Mouse (Mus musculus) forebrain, embryonic 10.5 days (tissue): ENCODE measurements at regions not wholly inside any gene's neighbourhood (a gene's known extent, or its start where the extent isn't known, plus 50 kb on each side); places are given as distances from the start of the nearest gene placed in this dataset.
"Not testable (repeated sequence)": the region's sequence is repeated elsewhere in the genome, so short reads cannot be mapped to it uniquely, and the experiment has no call there.

Source experiments
- DNase-seq: peaks from one replicate; pipeline ENCODE4 v3.0.0-alpha.2; 2017; ENCODE audit warnings: low spot score; ENCODE audit errors: extremely low spot score
- H3K27ac ChIP-seq: fragments of 300-500 bp; sonication (generic); 2 replicates; pipeline ENCODE4 v1.5.1; 2016; ENCODE audit warnings: mild to moderate bottlenecking
- H3K27me3 ChIP-seq: fragments of 300-500 bp; sonication (generic); 2 replicates; pipeline ENCODE4 v1.6.1; 2016; ENCODE audit warnings: mild to moderate bottlenecking; ENCODE audit not compliant: poor library complexity, severe bottlenecking
- H3K36me3 ChIP-seq: fragments of 300-500 bp; sonication (generic); replicated peaks from 2 replicates; pipeline ENCODE4 v1.6.1; 2016; ENCODE audit warnings: mild to moderate bottlenecking, moderate library complexity
- H3K4me1 ChIP-seq: fragments of 300-500 bp; sonication (generic); 2 replicates; pipeline ENCODE4 v1.6.1; 2016
- H3K4me3 ChIP-seq: fragments of 300-500 bp; sonication (generic); 2 replicates; pipeline ENCODE4 v1.5.1; 2016; ENCODE audit warnings: mild to moderate bottlenecking, moderate library complexity
- H3K9me3 ChIP-seq: fragments of 300-500 bp; sonication (generic); 2 replicates; pipeline ENCODE4 v1.6.1; 2016; ENCODE audit warnings: mild to moderate bottlenecking, moderate library complexity
- WGBS: fragments of 180-500 bp; shearing (Covaris S2); methylation state at CpG from one replicate; pipeline ENCODE4 v1.1.7; 2016; 5-methylcytosine and 5-hydroxymethylcytosine counted together

DNA sequence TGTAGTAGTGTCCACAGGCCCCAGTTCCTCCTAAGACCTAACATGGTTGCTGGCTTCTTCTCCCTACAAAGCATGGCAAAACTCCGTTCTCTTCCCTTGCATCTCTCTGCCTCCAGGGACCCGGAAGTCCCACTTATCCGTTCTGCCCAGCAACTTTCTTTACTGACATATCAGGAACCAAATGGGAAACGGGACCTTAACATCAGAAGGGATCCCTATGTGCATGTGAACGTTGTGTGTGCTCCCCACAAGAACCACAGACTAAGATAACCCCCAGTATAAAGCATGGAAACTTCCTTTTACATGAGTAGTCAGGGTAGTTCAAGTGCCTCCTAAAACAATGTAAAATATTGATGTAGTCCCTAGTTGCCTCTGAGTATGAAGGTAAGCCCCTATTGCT is 61.6 kb downstream of the Zxdb start:
- no peak for DNase-seq
- H3K27me3 ChIP-seq = no peaks in the 10 kb centered on the region
- no peaks in the 10 kb centered on the region for H3K9me3 ChIP-seq
- H3K36me3 ChIP-seq = no peaks in the 10 kb centered on the region
- H3K4me3 ChIP-seq = no peak overlapping the region
- H3K4me1 ChIP-seq = no peaks in the 10 kb centered on the region
- WGBS = 82% methylated on average over 5 of the region's 5 CpGs
- no peak overlapping the region for H3K27ac ChIP-seq

DNA sequence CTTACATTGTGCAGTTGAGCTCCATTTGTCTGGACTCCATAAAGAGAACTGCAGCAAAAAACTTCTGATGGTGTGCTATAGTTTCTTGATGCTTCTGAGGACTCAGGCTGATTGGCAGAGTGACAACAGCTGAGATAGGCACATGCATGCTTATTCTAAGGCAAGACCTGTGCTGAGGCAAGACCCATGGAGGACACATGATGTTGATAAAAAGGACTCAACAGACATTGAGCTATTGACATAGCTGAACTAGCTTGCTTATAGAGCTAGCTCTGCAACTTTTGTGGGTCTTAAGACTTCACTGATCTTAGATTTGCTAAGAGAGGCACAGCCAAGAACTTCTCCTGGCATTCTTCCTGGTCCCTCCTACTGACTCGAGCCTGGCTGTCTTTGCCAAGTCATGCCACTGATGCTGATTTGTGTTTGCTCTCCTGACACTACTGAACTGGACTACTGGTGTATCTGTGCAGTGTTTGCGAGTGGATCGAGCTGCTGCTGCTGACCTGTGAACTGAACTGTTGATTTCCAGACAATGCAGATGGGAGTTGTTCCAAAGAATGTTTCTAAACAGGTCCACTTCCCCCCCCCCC is 64.1 kb downstream of the Zxdb start:
- no peaks in the 10 kb centered on the region for H3K27me3 ChIP-seq

DNA sequence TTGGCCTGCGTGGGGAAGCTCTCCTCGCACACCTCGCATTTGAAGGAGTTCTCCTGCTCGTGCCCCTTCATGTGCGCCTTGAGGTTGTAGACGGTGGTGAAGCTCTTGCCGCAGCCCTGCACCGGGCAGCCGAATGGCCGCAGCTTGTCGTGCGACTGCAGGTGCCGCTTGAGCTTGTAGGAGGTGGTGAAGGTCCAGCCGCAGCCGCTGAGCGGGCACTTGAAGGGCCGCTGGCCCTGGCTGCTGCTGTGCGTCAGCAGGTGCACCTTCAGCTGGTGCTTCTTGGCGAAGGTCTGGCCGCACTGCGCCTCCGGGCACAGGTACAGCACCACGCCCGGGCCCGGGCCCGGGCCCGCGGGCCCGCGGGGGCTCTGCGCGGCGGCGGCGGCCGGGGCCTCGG is 72.5 kb downstream of the Zxdb start:
- not testable (repeated sequence) for H3K36me3 ChIP-seq, H3K27ac ChIP-seq, H3K4me3 ChIP-seq, H3K4me1 ChIP-seq, H3K27me3 ChIP-seq, H3K9me3 ChIP-seq, DNase-seq
- WGBS = no CpG with 5 or more reads among the region's 37 CpGs

More for the DNA sequence above, 64.1 kb downstream of the Zxdb start:
- DNase-seq = no peak
- no peak overlapping the region for H3K4me3 ChIP-seq
- WGBS = 92% methylated on average over 3 of the region's 3 CpGs
- H3K36me3 ChIP-seq = peaks cover 8% of the 10 kb centered on the region
- H3K4me1 ChIP-seq = no peaks in the 10 kb centered on the region
- H3K9me3 ChIP-seq = no peaks in the 10 kb centered on the region
- H3K27ac ChIP-seq = no peak overlapping the region

DNA sequence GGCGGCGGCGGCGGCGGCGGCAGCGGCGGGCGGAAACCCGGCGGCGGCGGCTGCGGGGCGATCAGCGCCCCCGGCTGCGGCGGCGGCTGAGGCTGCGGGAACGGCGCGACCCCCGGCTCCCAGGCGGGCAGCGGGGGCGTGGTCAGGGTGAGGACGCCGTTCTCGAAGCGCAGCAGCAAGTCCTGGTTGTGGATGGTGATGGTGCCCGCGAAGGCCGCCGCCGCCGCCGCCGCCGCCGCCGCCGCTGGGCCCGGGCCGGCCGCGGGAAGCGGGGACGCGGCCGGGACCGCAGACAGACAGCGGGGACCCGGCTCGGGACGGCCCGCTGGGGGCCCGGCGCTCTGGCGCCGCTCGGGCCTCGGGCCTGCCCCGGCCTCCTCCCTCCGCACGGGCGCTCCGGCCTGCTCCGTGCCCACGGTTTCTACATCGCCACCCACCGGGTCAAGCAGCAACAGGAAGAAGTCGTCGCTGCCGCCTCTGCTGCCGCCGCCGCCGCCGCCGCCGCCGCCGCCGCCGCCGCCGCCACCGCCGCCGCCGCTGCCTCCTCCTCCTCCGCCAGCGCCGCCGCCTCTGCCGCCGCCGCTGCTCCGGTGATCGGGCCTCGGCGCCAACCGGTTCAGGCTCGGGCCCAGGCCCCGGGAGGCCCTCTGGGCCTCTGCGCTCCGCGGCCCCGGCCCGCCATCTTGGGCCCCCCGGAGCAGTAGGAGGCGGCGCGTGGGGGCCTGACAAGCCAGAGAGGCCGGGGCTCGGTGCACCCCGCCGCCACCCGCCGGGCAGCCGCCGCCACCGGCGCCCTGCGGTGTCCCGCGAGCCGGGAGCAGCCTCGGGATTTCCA is 73.2 kb downstream of the Zxdb start:
- H3K4me3 ChIP-seq, H3K9me3 ChIP-seq, H3K27me3 ChIP-seq, H3K36me3 ChIP-seq, H3K27ac ChIP-seq, H3K4me1 ChIP-seq, DNase-seq: not testable (repeated sequence)
- WGBS = no CpG with 5 or more reads among the region's 131 CpGs

DNA sequence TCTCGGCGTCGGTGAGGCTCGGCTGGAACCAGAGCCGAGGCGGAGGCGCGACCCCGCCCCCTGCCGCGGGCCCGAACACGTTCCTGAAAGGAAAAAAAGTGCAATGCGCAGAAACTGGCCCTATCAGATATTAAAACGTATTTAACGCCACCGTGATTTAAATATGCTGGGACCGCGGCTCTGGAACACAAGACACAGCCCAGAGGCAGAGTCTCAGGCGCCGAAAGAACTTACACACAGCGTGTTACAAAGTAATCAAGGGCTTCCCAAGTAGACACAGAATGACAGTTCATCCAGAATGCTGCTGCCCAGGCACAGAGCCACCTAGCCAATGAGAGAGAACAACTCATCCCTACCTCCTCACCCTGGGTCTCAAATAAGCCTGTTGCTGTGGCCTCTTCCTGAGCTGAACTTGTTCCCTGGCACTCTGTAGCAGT is 73.8 kb downstream of the Zxdb start:
- whole genome bisulfite sequencing = no CpG with 5 or more reads among the region's 22 CpGs
- H3K9me3 ChIP-seq, DNase-seq, H3K4me3 ChIP-seq, H3K4me1 ChIP-seq, H3K27me3 ChIP-seq, H3K27ac ChIP-seq, H3K36me3 ChIP-seq: not testable (repeated sequence)

DNA sequence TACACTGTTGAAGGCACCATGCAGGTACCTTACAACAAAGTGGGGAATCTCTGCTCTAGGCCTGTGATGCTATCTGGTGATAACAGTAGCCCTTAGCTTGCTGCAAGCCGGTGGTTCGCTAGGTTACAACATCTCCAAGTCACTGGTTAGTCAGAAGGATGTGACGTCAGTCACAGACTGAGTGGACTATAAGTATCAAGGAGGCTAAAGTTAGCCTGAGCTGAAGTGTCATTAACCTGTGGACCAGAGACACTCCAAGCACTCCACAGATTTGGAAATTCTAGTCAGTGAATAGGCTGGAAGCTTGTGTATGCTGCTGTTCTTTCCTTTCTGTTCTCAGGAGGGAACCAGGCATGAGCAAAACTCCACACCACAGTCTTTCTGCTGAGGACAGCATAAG is 88.4 kb downstream of the Zxdb start:
- H3K9me3 ChIP-seq, H3K27me3 ChIP-seq, H3K4me1 ChIP-seq, DNase-seq, H3K27ac ChIP-seq, H3K4me3 ChIP-seq, H3K36me3 ChIP-seq: not testable (repeated sequence)
- WGBS = no CpG with 5 or more reads among the region's 3 CpGs

DNA sequence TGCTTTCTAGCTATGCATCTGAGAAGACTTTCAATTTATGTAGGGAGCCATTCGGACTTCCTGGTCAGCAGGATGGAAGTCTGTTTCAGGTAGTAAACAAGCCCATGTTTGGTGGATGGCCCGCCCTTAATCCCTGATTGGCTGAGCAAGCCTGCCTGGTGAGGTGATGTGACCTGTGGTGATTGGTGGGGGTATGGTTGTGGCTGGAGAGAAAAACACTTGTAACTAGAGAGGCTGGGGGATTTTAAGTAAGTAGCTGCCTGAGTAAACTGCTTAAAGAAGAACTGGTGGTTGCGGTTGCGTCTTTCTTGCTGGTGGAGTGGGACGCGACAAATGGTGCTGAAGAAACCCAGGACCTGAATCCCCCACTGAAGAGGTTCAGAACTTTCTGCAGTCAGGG is 103.2 kb downstream of the Zxdb start:
- not testable (repeated sequence) for H3K4me3 ChIP-seq, H3K27me3 ChIP-seq, H3K27ac ChIP-seq, H3K9me3 ChIP-seq, H3K4me1 ChIP-seq, DNase-seq, H3K36me3 ChIP-seq
- WGBS = 96% methylated on average over 6 of the region's 6 CpGs

DNA sequence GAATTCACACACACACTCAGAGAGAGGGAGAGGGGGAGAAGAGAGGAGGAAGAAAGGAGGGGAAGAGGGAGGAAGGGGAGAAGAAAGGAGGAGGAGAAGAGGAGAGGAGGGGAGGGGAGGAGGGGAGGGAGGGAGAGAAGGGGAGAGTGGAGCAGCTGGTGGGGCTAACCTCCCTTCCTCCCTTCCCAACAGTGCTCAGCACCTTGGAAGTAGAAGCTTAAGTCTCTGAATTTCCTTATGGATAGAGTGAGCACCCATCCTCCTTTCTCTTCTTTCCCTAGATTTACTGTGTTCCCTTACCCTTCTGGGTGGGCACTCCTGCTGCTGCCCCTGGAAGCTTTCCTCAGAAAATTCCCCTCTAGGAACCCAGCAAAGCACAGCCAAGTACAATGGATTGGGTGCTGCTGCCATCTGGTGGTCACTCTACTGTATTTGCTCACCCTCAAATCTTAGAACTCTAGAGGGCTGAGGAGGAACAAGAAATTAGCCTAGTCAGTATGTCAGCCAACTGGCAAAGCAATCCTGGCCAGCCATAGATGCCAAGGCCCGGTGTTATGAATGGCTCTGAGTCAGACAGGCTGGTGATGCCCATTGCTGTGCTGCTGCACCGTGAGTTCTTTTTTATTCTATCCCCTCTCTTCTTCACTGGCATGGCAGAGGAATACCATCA is 119.9 kb downstream of the Zxdb start:
- H3K27me3 ChIP-seq, H3K27ac ChIP-seq, DNase-seq, H3K4me1 ChIP-seq, H3K4me3 ChIP-seq, H3K36me3 ChIP-seq, H3K9me3 ChIP-seq: not testable (repeated sequence)
- 52% methylated on average over 2 of the region's 2 CpGs for WGBS

DNA sequence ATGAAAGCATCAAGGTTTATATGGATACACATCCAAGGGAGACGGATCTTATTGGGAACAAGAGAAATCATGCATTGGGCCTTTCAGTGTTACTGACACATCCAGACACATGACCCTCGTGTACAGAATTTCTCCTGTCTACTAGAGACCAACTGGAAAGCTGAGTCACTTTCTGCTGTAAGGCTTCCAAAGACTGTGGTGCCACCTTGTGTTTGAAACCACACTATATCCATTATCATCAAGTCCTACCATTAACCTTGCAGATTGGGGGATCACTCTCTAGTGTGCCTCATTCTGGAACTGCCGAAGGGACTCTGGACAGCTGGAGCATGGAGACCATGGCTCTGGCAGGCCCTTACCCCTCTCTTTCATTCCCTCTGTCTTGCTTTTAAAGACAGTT is 125.2 kb downstream of the Zxdb start:
- H3K27ac ChIP-seq, H3K9me3 ChIP-seq, H3K36me3 ChIP-seq, H3K4me3 ChIP-seq, H3K27me3 ChIP-seq, H3K4me1 ChIP-seq, DNase-seq: not testable (repeated sequence)
- WGBS = no CpG with 5 or more reads among the region's 3 CpGs

DNA sequence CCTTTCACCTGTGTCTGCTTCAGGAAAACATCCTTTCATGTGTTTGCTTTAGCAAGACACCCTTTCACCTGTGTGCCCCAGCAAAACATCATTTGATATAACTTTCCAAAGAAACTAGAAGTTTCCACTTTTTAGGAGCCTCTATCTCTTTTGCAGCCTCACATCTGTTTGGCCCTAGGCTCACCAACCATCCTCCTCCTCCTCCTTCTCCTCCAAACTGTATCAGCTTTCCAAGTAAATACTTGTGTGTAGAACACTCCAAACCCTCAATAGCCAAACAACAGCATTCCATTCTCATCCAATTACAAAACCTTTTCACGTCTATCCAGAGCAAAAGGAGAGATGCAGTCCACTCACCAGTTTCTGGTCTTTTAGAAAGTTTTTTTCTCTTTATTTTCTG is 133.1 kb downstream of the Zxdb start:
- Histone ChIP-seq H3K4me3 (no peak overlapping the region), H3K27ac (no peak overlapping the region), H3K4me1 (no peaks in the 10 kb centered on the region), H3K36me3 (no peaks in the 10 kb centered on the region), H3K9me3 (no peaks in the 10 kb centered on the region), H3K27me3 (peaks cover 9% of the 10 kb centered on the region; the same call in 1 of the 2 replicates)
- DNase-seq = no peak
- 81% methylated on average over 1 of the region's 1 CpGs for WGBS

DNA sequence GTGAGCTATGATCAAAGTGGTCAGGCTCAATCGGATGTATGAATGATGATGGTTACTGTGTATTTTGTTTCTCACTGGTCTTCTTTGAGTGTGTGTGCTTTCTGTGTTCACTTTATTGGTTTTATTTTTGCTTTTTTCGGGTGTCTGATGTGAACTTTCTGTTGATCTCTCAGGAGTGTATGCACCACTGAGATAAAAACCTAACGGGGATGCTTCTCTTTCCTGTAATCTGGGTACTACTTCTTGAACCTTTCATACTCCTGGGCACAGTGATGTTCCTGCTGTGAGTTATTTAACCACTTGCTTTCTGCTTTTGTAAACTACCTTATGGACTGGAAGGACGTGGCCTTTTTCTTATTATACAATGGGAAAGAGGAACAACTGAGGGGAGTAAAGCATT is 133.6 kb downstream of the Zxdb start:
- WGBS = 72% methylated on average over 4 of the region's 4 CpGs
- Histone ChIP-seq H3K4me1 (no peaks in the 10 kb centered on the region), H3K9me3 (no peaks in the 10 kb centered on the region), H3K27ac (no peak overlapping the region), H3K27me3 (peaks cover 9% of the 10 kb centered on the region; the same call in 1 of the 2 replicates), H3K4me3 (no peak overlapping the region), H3K36me3 (no peaks in the 10 kb centered on the region)
- DNase-seq = no peak

DNA sequence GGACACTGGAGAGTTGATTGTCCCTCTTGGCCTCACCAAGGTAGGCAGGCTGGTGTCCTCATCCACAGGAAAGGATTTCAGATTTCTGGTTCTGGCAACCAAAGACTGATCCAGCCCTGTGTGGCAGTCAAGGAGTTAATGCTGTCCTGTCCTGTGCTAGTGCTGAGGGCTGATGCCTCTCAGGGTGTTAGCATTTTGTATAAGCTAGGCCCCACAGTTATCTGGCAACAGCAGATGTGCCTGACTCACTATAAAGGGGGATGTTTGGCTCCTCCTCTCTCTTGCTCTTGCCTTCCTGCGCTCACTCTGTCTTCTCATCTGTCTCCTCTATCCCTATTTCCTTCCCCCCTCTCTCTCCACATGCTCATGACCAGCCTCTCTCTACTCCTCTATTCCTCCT is 138.8 kb downstream of the Zxdb start:
- WGBS = 60% methylated on average over 1 of the region's 1 CpGs
- H3K27ac ChIP-seq = no peak overlapping the region
- peaks cover 7% of the 10 kb centered on the region; the same call in 1 of the 2 replicates for H3K4me1 ChIP-seq
- H3K9me3 ChIP-seq = no peaks in the 10 kb centered on the region
- H3K36me3 ChIP-seq = no peaks in the 10 kb centered on the region
- no peak for DNase-seq
- H3K4me3 ChIP-seq = no peak overlapping the region
- peaks cover 10% of the 10 kb centered on the region; the same call in 1 of the 2 replicates for H3K27me3 ChIP-seq
